Mouse (Mus musculus): ENCODE measurements around the gene Mri1.

Gene Mri1

GRCm38 (mm10) chr8:84236998-84237473, 20.1 kb downstream of the Mri1 start, which contains the start of gene Zswim4:
Gene Zswim4, minus strand, starts transcription at chr8:84237055.
- DNase-seq (ENCODE audit: low spot score in 2 of 2): peak; percentile 98 to 99

- peak in 1 of 2 experiments; percentile 14 for DNase-seq (ENCODE audit: low spot score in 2 of 2)
Measured at GRCm38 (mm10) chr8:84236410-84236997, 20.6 kb downstream of the Mri1 start.

- DNase-seq (ENCODE audit: low spot score in 2 of 2): peak in 1 of 2 experiments; percentile 30
Measured at GRCm38 (mm10) chr8:84235746-84236409, 21.2 kb downstream of the Mri1 start.

GRCm38 (mm10) chr8:84233055-84233454, 24.1 kb downstream of the Mri1 start:
- DNase-seq (ENCODE audit: low spot score in 2 of 2): no peak

DNA sequence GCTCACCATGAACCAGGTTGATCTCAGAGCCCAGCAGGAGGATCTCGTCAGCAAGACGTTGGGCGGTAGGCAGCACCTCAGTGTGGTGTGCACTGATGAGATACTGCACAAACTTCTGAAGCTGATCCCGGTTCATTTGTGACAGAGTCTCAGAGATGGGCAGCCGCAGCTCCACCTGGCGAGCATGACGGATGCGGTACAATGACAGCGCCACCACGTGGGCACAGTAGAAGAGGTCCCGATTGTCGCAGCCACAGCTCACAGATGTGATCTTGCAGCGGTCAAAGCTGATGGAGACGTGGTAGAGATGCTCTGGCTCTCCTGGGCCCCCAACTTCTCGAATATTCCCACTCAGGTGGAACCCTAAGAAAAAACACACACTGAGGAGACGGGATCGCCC, 26.4 kb downstream of the Mri1 start:
- DNase-seq (ENCODE audit: low spot score in 2 of 2): no peak

DNA sequence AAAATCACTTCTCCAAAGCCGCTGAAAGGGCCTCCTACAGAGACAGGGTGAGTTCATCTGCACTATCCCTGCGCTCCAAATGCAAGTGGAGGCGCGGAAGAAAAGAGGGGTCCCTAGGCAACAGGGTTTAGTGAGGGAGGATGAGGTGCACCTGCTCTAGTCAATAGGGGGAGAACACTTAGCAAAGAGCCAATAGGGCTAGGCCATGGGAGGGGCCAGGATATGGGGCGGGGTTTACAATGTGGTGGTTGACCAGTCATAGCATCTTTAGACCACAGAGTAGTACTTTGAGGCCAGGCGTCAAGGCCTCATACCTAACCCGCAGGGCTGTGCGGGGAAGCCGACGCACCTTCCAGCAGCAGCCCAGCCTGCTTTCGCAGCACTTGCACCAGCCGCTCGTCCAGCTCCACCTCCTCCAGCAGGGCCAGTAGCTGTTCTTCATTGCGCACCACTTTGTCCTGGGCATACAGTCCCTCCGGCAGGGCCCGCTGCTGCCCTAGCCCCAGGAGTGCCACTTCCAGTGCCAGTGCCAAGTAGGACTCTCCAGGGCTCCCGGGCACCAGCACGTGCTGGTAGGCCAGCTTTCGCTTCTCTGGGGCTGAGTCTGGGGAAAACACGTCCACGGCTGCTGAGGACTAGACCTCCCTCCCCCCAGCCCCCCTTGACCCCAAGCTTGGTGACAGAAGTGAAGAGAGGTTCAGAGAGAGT, 33.6 kb downstream of the Mri1 start:
- DNase-seq (ENCODE audit: low spot score in 2 of 2): no peak

DNA sequence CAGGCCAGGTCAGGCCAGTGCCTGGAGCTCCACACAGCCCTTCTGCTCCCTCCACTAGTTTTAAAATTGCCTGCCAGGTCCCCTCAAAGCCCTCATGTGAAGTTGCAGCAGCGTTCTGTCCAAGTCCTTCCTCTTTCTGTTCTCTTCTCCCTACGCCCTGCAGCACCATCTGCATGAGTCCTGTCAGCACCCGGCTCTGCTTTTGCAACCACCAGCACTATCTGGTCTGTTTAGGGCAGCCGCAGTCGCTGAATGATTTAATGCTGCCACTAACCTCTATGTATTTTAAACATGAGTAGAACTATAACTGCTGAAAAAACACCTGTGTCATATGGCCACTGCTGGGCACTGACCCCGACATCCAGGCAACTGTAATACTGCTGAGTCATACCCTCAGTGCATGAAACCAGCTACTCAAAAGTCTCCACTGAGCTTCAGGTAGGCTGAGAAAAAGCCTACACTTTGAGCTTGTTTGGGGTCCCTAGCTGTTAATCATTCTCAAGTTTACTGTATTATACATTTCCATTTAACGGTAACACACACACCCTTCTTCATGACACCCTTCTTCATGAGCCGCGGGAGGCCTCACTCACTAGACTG, 34.5 kb downstream of the Mri1 start:
- DNase-seq (ENCODE audit: low spot score in 2 of 2): no peak

GRCm38 (mm10) chr8:84220105-84220504, 37.0 kb downstream of the Mri1 start:
- no peak for DNase-seq (ENCODE audit: low spot score in 2 of 2)

DNA sequence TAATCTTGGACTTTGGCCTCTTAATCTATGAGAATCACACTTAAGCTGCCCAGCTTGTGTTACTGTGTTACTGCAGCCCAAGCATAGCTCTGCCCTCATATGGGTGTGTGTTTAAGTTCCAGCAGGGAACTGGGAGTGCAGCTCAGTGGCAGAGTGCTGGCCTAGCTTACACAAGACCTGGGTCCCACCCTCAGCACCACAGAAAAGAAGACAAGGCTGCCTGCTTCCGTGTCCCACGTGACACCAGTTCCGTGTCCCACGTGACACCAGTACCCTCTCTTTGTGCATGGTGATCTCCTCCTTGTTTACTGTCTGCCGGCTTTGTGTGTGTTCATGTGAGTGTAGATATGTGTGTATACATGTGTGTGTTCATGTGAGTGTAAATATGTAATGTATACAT, 39.0 kb downstream of the Mri1 start:
- DNase-seq (ENCODE audit: low spot score in 2 of 2): no peak

DNA sequence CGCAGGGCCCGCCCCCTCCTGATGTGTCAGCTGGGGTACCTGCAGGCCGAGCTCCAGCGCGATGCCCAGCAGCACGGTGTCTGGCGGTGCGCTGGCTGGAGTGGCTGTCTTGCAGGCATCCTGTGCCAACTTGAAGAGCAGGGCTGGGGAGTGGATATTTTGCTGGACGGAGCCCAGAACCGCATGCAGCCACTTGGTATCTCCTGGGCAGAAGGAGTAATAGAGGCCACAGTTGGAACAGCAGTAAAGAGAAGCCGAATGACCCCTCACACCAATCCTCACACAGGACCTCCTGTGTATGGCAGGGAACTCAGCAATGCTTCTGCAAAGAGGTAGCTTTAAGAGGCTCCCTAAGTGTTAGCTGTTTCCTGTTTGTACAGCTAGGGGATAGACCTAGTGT, 39.9 kb downstream of the Mri1 start:
- DNase-seq (ENCODE audit: low spot score in 2 of 2): no peak

DNA sequence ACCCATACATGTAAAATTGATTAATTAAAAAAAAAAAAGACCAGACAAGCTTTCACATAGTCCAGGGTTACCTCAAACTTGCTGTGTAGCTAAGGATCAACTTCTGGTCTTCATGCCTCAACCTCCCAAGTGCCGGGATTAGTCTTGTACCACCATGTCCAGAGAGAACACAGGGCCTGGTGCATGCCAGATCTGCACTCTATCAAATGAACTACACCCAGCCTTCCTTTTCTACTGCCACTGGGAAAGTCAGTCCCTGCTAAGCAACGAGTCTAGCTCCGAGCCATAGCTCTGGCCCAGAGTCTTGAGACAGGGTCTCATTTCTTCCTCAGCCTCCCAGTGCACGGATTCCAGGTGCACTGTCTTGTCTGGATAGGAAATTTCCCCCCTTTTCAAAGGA, 43.8 kb downstream of the Mri1 start:
- DNase-seq (ENCODE audit: low spot score in 2 of 2): no peak

- no peak for DNase-seq (ENCODE audit: low spot score in 2 of 2)
Measured at GRCm38 (mm10) chr8:84211881-84212563, 45.1 kb downstream of the Mri1 start.

GRCm38 (mm10) chr8:84211202-84211601, 45.9 kb downstream of the Mri1 start:
- DNase-seq (ENCODE audit: low spot score in 2 of 2): no peak

GRCm38 (mm10) chr8:84210167-84210791, 46.8 kb downstream of the Mri1 start:
- peak; percentile 75 to 78 for DNase-seq (ENCODE audit: low spot score in 2 of 2)

GRCm38 (mm10) chr8:84208381-84209380, 48.4 kb downstream of the Mri1 start:
- DNase-seq (ENCODE audit: low spot score in 2 of 2): no peak

GRCm38 (mm10) chr8:84207811-84208210, 49.3 kb downstream of the Mri1 start:
- peak in 1 of 2 experiments; percentile 58 for DNase-seq (ENCODE audit: low spot score in 2 of 2)

- no peak for DNase-seq (ENCODE audit: low spot score in 2 of 2)
Measured at GRCm38 (mm10) chr8:84206666-84207065, 50.5 kb downstream of the Mri1 start.

DNA sequence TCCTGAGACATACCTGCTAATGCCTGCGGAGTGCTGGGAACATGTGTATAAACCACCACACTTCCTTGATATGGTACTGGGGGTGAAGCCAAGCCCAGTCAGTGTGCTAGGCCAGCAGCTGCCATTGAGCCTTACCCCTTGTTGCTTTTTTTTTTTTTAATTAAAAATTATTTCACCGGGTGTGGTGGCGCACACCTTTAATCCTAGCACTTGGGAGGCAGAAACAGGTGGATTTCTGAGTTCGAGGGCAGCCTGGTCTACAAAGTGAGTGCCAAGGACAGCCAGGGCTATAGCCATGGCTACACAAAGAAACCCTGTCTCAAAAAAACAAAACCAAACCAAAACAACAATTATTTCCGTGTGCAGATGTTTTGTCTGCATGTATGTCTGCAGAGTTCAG, 52.1 kb downstream of the Mri1 start:
- no peak for DNase-seq (ENCODE audit: low spot score in 2 of 2)

DNA sequence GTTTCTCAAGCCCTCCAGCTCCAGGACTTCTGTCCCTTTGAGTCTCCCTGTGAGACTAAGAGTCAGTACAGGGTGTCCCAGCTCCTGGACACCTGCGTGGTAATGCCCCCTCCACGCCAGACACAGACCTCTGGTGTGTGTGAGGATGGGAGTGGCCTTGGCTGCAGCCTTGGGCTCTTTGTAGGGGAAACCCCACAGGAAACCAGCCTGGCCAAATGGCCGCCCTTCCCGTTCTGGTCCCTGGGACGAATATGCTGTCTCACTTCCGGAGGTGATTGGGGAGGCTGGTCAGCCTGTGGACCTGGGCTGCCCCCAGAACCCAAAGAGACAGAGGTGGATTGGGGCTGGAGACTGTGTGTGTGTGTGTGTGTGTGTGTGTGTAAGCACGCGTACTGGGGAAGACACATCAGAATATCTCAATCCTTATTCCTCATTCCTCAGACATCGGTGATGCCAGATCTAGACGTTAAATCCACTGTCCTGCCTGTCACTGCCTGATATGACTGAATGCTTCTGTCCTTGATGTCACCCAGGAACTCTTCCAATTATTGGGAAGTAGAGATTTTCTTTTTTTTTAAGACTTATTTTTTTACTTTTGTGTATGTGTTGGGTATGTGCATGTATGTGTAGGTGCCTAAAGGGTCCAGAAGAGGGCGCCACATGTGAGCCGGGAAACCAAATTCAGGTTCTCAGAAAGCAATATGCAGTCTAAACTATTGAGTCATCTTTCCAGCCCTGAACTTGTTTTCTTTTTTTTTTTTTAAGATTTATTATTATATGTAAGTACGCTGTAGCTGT, 53.0 kb downstream of the Mri1 start:
- DNase-seq (ENCODE audit: low spot score in 2 of 2): peak; percentile 53 to 72
